Mouse (Mus musculus): ENCODE results near the gene Eipr1. TPM values are rescaled to one million over a fixed set of nuclear protein-coding genes. Genes with fewer than 3 reads are reported as not detected.

The Eipr1 gene
- polyA plus RNA-seq, 1 experiment from 2014 or later = 43.0 TPM

GRCm38 (mm10) chr12:28784864-28785263, 33.3 kb downstream of the Eipr1 start:
- no peaks in the 10 kb centered on the region for H3K36me3 ChIP-seq (ENCODE audit: control insufficient read depth, insufficient read depth, low read length)
- WGBS = 39% methylated on average over 8 of the region's 8 CpGs
- H3K4me1 ChIP-seq (ENCODE audit: control insufficient read depth, insufficient read depth, low read length) = peaks cover 20% of the 10 kb centered on the region
- no peak overlapping the region for H3K4me3 ChIP-seq (ENCODE audit: low read depth, low read length)
- ATAC-seq (ENCODE audit: low FRiP score) (peak; percentile 41; the same call in 1 of the 2 replicates), DNase-seq (ENCODE audit: low spot score, missing footprints) (no peak)
- no peaks in the 10 kb centered on the region for H3K9me3 ChIP-seq (ENCODE audit: control insufficient read depth, low read length)
- no peak overlapping the region for H3K27ac ChIP-seq (ENCODE audit: low read depth, low read length)
- H3K9ac ChIP-seq (ENCODE audit: low read length) = no peak overlapping the region
- no peak overlapping the region for H3K4me2 ChIP-seq
- H3K27me3 ChIP-seq (ENCODE audit: control insufficient read depth, insufficient read depth, low read length) = no peaks in the 10 kb centered on the region; the same call in 1 of the 2 replicates

GRCm38 (mm10) chr12:28785299-28785698, 33.7 kb downstream of the Eipr1 start:
- 0 out of 2 replicates have a peak, but pooled peaks have one; percentile 12 for ATAC-seq (ENCODE audit: low FRiP score)
- Histone ChIP-seq H3K27ac (ENCODE audit: low read depth, low read length) (no peak overlapping the region), H3K4me2 (no peak overlapping the region), H3K36me3 (ENCODE audit: control insufficient read depth, insufficient read depth, low read length) (no peaks in the 10 kb centered on the region), H3K9me3 (ENCODE audit: control insufficient read depth, low read length) (no peaks in the 10 kb centered on the region), H3K27me3 (ENCODE audit: control insufficient read depth, insufficient read depth, low read length) (no peaks in the 10 kb centered on the region; the same call in 1 of the 2 replicates), H3K4me3 (ENCODE audit: low read depth, low read length) (no peak overlapping the region), H3K9ac (ENCODE audit: low read length) (no peak overlapping the region), H3K4me1 (ENCODE audit: control insufficient read depth, insufficient read depth, low read length) (peaks cover 24% of the 10 kb centered on the region)
- WGBS = 0% methylated on average over 1 of the region's 1 CpGs
- DNase-seq (ENCODE audit: low spot score, missing footprints) = no peak

- no peak for ATAC-seq (ENCODE audit: low FRiP score)
- Histone ChIP-seq H3K27me3 (ENCODE audit: control insufficient read depth, insufficient read depth, low read length) (no peaks in the 10 kb centered on the region; the same call in 1 of the 2 replicates), H3K4me2 (no peak overlapping the region), H3K27ac (ENCODE audit: low read depth, low read length) (no peak overlapping the region), H3K4me3 (ENCODE audit: low read depth, low read length) (no peak overlapping the region), H3K9ac (ENCODE audit: low read length) (no peak overlapping the region), H3K9me3 (ENCODE audit: control insufficient read depth, low read length) (no peaks in the 10 kb centered on the region), H3K4me1 (ENCODE audit: control insufficient read depth, insufficient read depth, low read length) (peaks cover 30% of the 10 kb centered on the region), H3K36me3 (ENCODE audit: control insufficient read depth, insufficient read depth, low read length) (no peaks in the 10 kb centered on the region)
- DNase-seq (ENCODE audit: low spot score, missing footprints) = no peak
- 92% methylated on average over 6 of the region's 6 CpGs for WGBS
Measured at GRCm38 (mm10) chr12:28786310-28786709, 34.7 kb downstream of the Eipr1 start.

GRCm38 (mm10) chr12:28792613-28793012, 41.0 kb downstream of the Eipr1 start:
- DNase-seq (ENCODE audit: low spot score, missing footprints) (no peak), ATAC-seq (ENCODE audit: low FRiP score) (no peak)
- Histone ChIP-seq H3K4me2 (no peak overlapping the region), H3K9ac (ENCODE audit: low read length) (no peak overlapping the region), H3K27me3 (ENCODE audit: control insufficient read depth, insufficient read depth, low read length) (no peaks in the 10 kb centered on the region), H3K27ac (ENCODE audit: low read depth, low read length) (no peak overlapping the region), H3K4me1 (ENCODE audit: control insufficient read depth, insufficient read depth, low read length) (peaks cover 14% of the 10 kb centered on the region), H3K4me3 (ENCODE audit: low read depth, low read length) (no peak overlapping the region), H3K9me3 (ENCODE audit: control insufficient read depth, low read length) (no peaks in the 10 kb centered on the region), H3K36me3 (ENCODE audit: control insufficient read depth, insufficient read depth, low read length) (no peaks in the 10 kb centered on the region)
- WGBS = 76% methylated on average over 3 of the region's 3 CpGs

GRCm38 (mm10) chr12:28793715-28794114, 42.1 kb downstream of the Eipr1 start:
- H3K27me3 ChIP-seq (ENCODE audit: control insufficient read depth, insufficient read depth, low read length) = no peaks in the 10 kb centered on the region
- H3K27ac ChIP-seq (ENCODE audit: low read depth, low read length) = no peak overlapping the region
- H3K36me3 ChIP-seq (ENCODE audit: control insufficient read depth, insufficient read depth, low read length) = no peaks in the 10 kb centered on the region
- WGBS = 75% methylated on average over 2 of the region's 2 CpGs
- H3K9me3 ChIP-seq (ENCODE audit: control insufficient read depth, low read length) = no peaks in the 10 kb centered on the region
- H3K4me1 ChIP-seq (ENCODE audit: control insufficient read depth, insufficient read depth, low read length) = peaks cover 14% of the 10 kb centered on the region
- no peak overlapping the region for H3K4me3 ChIP-seq (ENCODE audit: low read depth, low read length)
- ATAC-seq (ENCODE audit: low FRiP score) (no peak), DNase-seq (ENCODE audit: low spot score, missing footprints) (no peak)
- H3K4me2 ChIP-seq = no peak overlapping the region
- H3K9ac ChIP-seq (ENCODE audit: low read length) = no peak overlapping the region

- no peak overlapping the region for H3K4me2 ChIP-seq
- H3K9ac ChIP-seq (ENCODE audit: low read length) = no peak overlapping the region
- no peaks in the 10 kb centered on the region for H3K9me3 ChIP-seq (ENCODE audit: control insufficient read depth, low read length)
- H3K27me3 ChIP-seq (ENCODE audit: control insufficient read depth, insufficient read depth, low read length) = no peaks in the 10 kb centered on the region
- peaks cover 18% of the 10 kb centered on the region for H3K4me1 ChIP-seq (ENCODE audit: control insufficient read depth, insufficient read depth, low read length)
- ATAC-seq (ENCODE audit: low FRiP score) = no peak
- H3K4me3 ChIP-seq (ENCODE audit: low read depth, low read length) = no peak overlapping the region
- no peaks in the 10 kb centered on the region for H3K36me3 ChIP-seq (ENCODE audit: control insufficient read depth, insufficient read depth, low read length)
- WGBS = 85% methylated on average over 3 of the region's 3 CpGs
- DNase-seq (ENCODE audit: low spot score, missing footprints) = no peak
- H3K27ac ChIP-seq (ENCODE audit: low read depth, low read length) = no peak overlapping the region
Measured at GRCm38 (mm10) chr12:28795041-28795440, 43.4 kb downstream of the Eipr1 start.

- no peak for ATAC-seq (ENCODE audit: low FRiP score)
- Histone ChIP-seq H3K9ac (ENCODE audit: low read length) (no peak overlapping the region), H3K36me3 (ENCODE audit: control insufficient read depth, insufficient read depth, low read length) (no peaks in the 10 kb centered on the region), H3K4me1 (ENCODE audit: control insufficient read depth, insufficient read depth, low read length) (peaks cover 17% of the 10 kb centered on the region), H3K27me3 (ENCODE audit: control insufficient read depth, insufficient read depth, low read length) (no peaks in the 10 kb centered on the region), H3K9me3 (ENCODE audit: control insufficient read depth, low read length) (no peaks in the 10 kb centered on the region), H3K27ac (ENCODE audit: low read depth, low read length) (no peak overlapping the region), H3K4me2 (no peak overlapping the region), H3K4me3 (ENCODE audit: low read depth, low read length) (no peak overlapping the region)
- no peak for DNase-seq (ENCODE audit: low spot score, missing footprints)
Measured at GRCm38 (mm10) chr12:28796881-28797420, 45.3 kb downstream of the Eipr1 start.

GRCm38 (mm10) chr12:28799798-28800411, 48.3 kb downstream of the Eipr1 start:
- Histone ChIP-seq H3K27ac (ENCODE audit: low read depth, low read length) (no peak overlapping the region), H3K9ac (ENCODE audit: low read length) (no peak overlapping the region), H3K4me1 (ENCODE audit: control insufficient read depth, insufficient read depth, low read length) (peaks cover 18% of the 10 kb centered on the region), H3K36me3 (ENCODE audit: control insufficient read depth, insufficient read depth, low read length) (no peaks in the 10 kb centered on the region), H3K4me3 (ENCODE audit: low read depth, low read length) (no peak overlapping the region), H3K9me3 (ENCODE audit: control insufficient read depth, low read length) (no peaks in the 10 kb centered on the region), H3K4me2 (no peak overlapping the region), H3K27me3 (ENCODE audit: control insufficient read depth, insufficient read depth, low read length) (no peaks in the 10 kb centered on the region)
- 66% methylated on average over 11 of the region's 11 CpGs for WGBS
- ATAC-seq (ENCODE audit: low FRiP score) = 0 out of 2 replicates have a peak, but pooled peaks have one; percentile 22
- DNase-seq (ENCODE audit: low spot score, missing footprints) = no peak

- H3K9ac ChIP-seq (ENCODE audit: low read length) = no peak overlapping the region
- H3K4me2 ChIP-seq = no peak overlapping the region
- no peak for DNase-seq (ENCODE audit: low spot score, missing footprints)
- H3K4me1 ChIP-seq (ENCODE audit: control insufficient read depth, insufficient read depth, low read length) = peaks cover 21% of the 10 kb centered on the region
- no peaks in the 10 kb centered on the region for H3K36me3 ChIP-seq (ENCODE audit: control insufficient read depth, insufficient read depth, low read length)
- WGBS = 78% methylated on average over 4 of the region's 4 CpGs
- no peak overlapping the region for H3K27ac ChIP-seq (ENCODE audit: low read depth, low read length)
- no peaks in the 10 kb centered on the region for H3K9me3 ChIP-seq (ENCODE audit: control insufficient read depth, low read length)
- no peak overlapping the region for H3K4me3 ChIP-seq (ENCODE audit: low read depth, low read length)
- ATAC-seq (ENCODE audit: low FRiP score) = no peak
- H3K27me3 ChIP-seq (ENCODE audit: control insufficient read depth, insufficient read depth, low read length) = no peaks in the 10 kb centered on the region
Measured at GRCm38 (mm10) chr12:28800423-28800822, 48.8 kb downstream of the Eipr1 start.
